ENCODE assay signal across 13 mouse cellular contexts in genomic region chr19:60252021-60252420, GRCm38 (mm10). TPM values are rescaled to one million over a fixed set of nuclear protein-coding genes. Genes with fewer than 3 reads are reported as not detected.
DNase-seq lines count a peak whose midpoint lies in the region; ATAC-seq and TF ChIP-seq lines count a peak whose summit lies in the region.
"Had no signal": no experiment of that assay in that cellular context is flagged by ENCODE, and none has a peak within 500 bp of the region (broad histone marks: within the 10 kb centered on the region; RNA-seq: fewer than 3 reads in every experiment).

No protein-coding gene starts in this region.

- H3K4me2 ChIP-seq in intestine, postnatal 0 days (replicated peaks; ENCODE audit: low read depth): no peak overlapping the region
- no peak overlapping the region for H3K4me2 ChIP-seq in intestine, embryonic 16.5 days (ENCODE audit: low read depth, low read length)
- H3K4me2 ChIP-seq in heart, embryonic 12.5 days: no peak overlapping the region
- H3K4me2 ChIP-seq: limb, embryonic 15.5 days had no signal

- no peaks in the 10 kb centered on the region for H3K36me3 ChIP-seq in intestine, postnatal 0 days (ENCODE audit: control insufficient read depth, insufficient read depth)
- H3K36me3 ChIP-seq in intestine, embryonic 16.5 days (ENCODE audit: control insufficient read depth, insufficient read depth, low read length): no peaks in the 10 kb centered on the region
- H3K36me3 ChIP-seq in heart, embryonic 12.5 days: no peaks in the 10 kb centered on the region
- H3K36me3 ChIP-seq: hindbrain, embryonic 10.5 days; limb, embryonic 15.5 days had no signal

- peak; percentile 55 for TF ChIP-seq CTCF in intestine, postnatal 0 days (IDR thresholded peaks at IDR 0.05; ENCODE audit: low read depth)

- no peaks in the 10 kb centered on the region for H3K4me1 ChIP-seq in intestine, postnatal 0 days (replicated peaks; ENCODE audit: control insufficient read depth, insufficient read depth, low read length)
- no peaks in the 10 kb centered on the region for H3K4me1 ChIP-seq in intestine, embryonic 16.5 days (ENCODE audit: control insufficient read depth, insufficient read depth, low read length)
- no peaks in the 10 kb centered on the region for H3K4me1 ChIP-seq in heart, embryonic 12.5 days (replicated peaks)
- H3K4me1 ChIP-seq: hindbrain, embryonic 10.5 days had no signal

- DNase-seq in A20 (ENCODE audit: low read depth, low spot score): peak; percentile 39
- peak; percentile 2 for DNase-seq in MEL-GATA-1-ER (ENCODE audit: extremely low read depth, low read depth)
- DNase-seq in lung, postnatal 36 days: peak; percentile 15
- DNase-seq in heart, adult 11 months: no peak
- no peak for DNase-seq in layer of hippocampus, postnatal 25 days (ENCODE audit: extremely low spot score in 1 of 2, low spot score in 1 of 2)
- DNase-seq: cerebellum, adult 11-12 months; gastrocnemius, postnatal 10 days had no signal

- H3K9me3 ChIP-seq in intestine, postnatal 0 days (ENCODE audit: control insufficient read depth): no peaks in the 10 kb centered on the region
- H3K9me3 ChIP-seq in intestine, embryonic 16.5 days (ENCODE audit: control insufficient read depth, low read length): no peaks in the 10 kb centered on the region
- no peaks in the 10 kb centered on the region for H3K9me3 ChIP-seq in heart, embryonic 12.5 days (replicated peaks)
- H3K9me3 ChIP-seq: hindbrain, embryonic 10.5 days; limb, embryonic 15.5 days had no signal

- H3K27ac ChIP-seq in intestine, postnatal 0 days (ENCODE audit: low read depth, low read length): no peak overlapping the region
- H3K27ac ChIP-seq in intestine, embryonic 16.5 days (ENCODE audit: low read length): no peak overlapping the region
- H3K27ac ChIP-seq in heart, embryonic 12.5 days (ENCODE audit: poor library complexity, severe bottlenecking): no peak overlapping the region
- H3K27ac ChIP-seq: hindbrain, embryonic 10.5 days; limb, embryonic 15.5 days had no signal

- H3K27me3 ChIP-seq in intestine, postnatal 0 days (replicated peaks; ENCODE audit: control insufficient read depth, insufficient read depth, low read length): no peaks in the 10 kb centered on the region
- no peaks in the 10 kb centered on the region for H3K27me3 ChIP-seq in intestine, embryonic 16.5 days (replicated peaks; ENCODE audit: control insufficient read depth, insufficient read depth, low read length)
- H3K27me3 ChIP-seq in heart, embryonic 12.5 days (replicated peaks): no peaks in the 10 kb centered on the region

- H3K4me3 ChIP-seq in intestine, postnatal 0 days (ENCODE audit: low read depth, low read length): no peak overlapping the region
- H3K4me3 ChIP-seq in intestine, embryonic 16.5 days (ENCODE audit: low read length): no peak overlapping the region
- H3K4me3 ChIP-seq in heart, embryonic 12.5 days: no peak overlapping the region
- H3K4me3 ChIP-seq: hindbrain, embryonic 10.5 days; limb, embryonic 15.5 days had no signal

- WGBS in intestine, postnatal 0 days: 44% methylated on average over 2 of the region's 2 CpGs
- WGBS in intestine, embryonic 16.5 days: 54% methylated on average over 2 of the region's 2 CpGs
- WGBS in heart, embryonic 12.5 days: 37% methylated on average over 2 of the region's 2 CpGs

- no peak overlapping the region for H3K9ac ChIP-seq in intestine, postnatal 0 days (ENCODE audit: low read depth, low read length)
- no peak overlapping the region for H3K9ac ChIP-seq in intestine, embryonic 16.5 days (ENCODE audit: low read depth, low read length)
- H3K9ac ChIP-seq in heart, embryonic 12.5 days: no peak overlapping the region
- H3K9ac ChIP-seq: limb, embryonic 15.5 days had no signal

- no peak for ATAC-seq in intestine, postnatal 0 days
- ATAC-seq in intestine, embryonic 16.5 days: no peak
- ATAC-seq in heart, embryonic 12.5 days (ENCODE audit: insufficient number of reproducible peaks, low FRiP score): no peak
- ATAC-seq: midbrain, embryonic 16.5 days had no signal

RNA-seq across cellular contexts. Expression of gene Fam204a, which starts 25.5 kb away (rescaled TPM):
- polyA plus RNA-seq in intestine, postnatal 0 days (2015; fragmentation: Nextera tagmentation; extraction: Ambion mirVana): 29.4 and 31.2 TPM in 2 replicates
- 32.3 and 33.2 TPM in 2 replicates for polyA plus RNA-seq in intestine, embryonic 16.5 days (2015; fragmentation: Nextera tagmentation; extraction: Ambion mirVana)
- polyA plus RNA-seq in heart, embryonic 12.5 days (2016; fragmentation: Nextera tagmentation; extraction: Ambion mirVana): 41.1 and 46.9 TPM in 2 replicates
- total RNA-seq in layer of hippocampus, postnatal 25 days (2021): 10 to 100 TPM; 29.7 to 32.5 TPM

Comparison
In these comparisons a context has a peak if more than half of its experiments do, and no peak if none do; other contexts are left out.
1. DNase-seq: peak in A20 (single experiment), MEL-GATA-1-ER (single experiment) and lung, postnatal 36 days (single experiment); none in heart, adult 11 months (single experiment) and layer of hippocampus, postnatal 25 days (0 of 2).